Mouse (Mus musculus): ENCODE data around the gene Tnik.

Tnik gene

DNA sequence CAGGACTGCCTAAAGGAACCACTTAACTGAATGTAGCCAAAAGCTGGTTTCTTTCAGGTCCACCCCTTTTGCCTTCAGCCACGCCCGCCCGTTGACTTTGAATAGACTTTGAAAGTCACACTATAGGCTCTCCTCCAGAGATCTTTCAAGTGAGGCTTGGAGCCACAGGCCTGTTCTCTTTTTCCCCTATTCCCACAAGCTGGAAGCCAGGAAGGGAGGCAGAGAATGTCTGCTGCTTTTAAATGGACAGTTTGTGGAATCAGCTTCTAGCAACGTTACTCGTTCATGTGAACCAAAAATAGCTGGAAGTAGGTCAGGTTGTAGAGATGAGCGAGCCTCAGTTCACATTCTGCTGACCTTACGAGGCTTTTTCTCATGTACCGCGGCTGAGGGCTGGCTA is 138.3 kb downstream of the Tnik start:
- CTCF ChIA-PET, result no interaction called here

- CTCF ChIA-PET, result interaction anchor here (0.8 kb wide), 1 partner anchor 1250 kb away, joined by 3 read pairs; no protein-coding TSS in a partner anchor
These were observed 139.2 kb downstream of the Tnik start for GRCm38 (mm10) chr3:28402221-28402620.

DNA sequence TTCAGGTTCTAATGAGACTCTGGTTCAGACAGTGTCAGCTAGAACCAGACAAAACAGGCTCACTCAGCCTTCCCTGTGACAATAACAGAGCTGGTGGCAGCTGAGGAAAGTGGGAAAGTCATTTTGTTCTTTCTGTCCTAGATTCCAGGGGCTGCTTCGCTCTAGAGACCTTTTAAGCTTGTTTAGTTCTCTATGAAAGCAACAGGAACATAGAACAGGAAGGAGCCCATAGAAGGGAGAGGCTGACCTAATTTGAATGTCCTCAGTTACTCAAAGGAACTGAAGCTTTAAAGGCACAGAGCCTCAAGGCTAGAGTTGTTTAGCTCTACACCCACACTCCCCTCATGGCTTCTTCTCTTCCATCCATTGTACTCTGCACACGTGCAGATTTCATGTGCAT is 142.4 kb downstream of the Tnik start:
- CTCF ChIA-PET, result no interaction called here

GRCm38 (mm10) chr3:28408859-28409459 is 145.9 kb downstream of the Tnik start:
- CTCF ChIA-PET, result no interaction called here

DNA sequence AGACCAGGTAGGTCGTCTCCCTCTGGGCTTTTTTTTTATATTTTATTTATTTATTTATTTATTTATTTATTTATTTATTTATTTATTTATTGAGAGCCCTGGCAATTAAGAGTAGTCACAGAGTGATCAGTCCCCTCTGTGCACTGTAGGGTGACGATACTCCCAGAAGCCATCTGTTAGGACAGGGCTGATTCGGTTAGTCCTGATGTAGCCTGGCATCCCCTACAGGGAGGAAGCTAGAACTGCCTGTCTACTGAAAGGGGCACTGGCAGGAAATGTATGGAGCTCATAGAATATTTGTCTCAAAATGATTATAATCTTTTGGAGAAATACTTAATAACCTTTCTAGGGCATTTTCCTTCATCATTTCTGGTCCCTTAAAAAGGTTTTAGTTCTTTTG is 147.3 kb downstream of the Tnik start:
- CTCF ChIA-PET, result no interaction called here

DNA sequence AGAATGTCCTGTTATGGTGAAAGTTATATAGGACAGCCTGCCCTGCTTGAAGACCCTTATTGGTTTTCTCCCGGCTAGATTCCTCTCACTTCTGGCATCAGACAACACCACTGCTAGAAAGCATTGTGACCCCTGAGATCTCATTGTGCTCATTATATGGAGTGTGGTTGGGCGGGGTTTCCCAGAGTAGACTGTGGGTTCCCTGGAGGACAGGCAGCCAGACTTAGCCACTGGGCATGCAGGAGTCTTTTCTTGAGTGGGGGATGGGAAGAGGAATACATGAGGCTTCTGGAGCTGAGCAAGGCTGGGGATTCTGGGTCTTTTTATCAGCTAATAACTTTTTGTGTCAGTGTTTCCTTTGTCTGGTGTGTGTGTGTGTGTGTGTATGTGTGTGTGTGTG is 153.0 kb downstream of the Tnik start:
- CTCF ChIA-PET, result no interaction called here

DNA sequence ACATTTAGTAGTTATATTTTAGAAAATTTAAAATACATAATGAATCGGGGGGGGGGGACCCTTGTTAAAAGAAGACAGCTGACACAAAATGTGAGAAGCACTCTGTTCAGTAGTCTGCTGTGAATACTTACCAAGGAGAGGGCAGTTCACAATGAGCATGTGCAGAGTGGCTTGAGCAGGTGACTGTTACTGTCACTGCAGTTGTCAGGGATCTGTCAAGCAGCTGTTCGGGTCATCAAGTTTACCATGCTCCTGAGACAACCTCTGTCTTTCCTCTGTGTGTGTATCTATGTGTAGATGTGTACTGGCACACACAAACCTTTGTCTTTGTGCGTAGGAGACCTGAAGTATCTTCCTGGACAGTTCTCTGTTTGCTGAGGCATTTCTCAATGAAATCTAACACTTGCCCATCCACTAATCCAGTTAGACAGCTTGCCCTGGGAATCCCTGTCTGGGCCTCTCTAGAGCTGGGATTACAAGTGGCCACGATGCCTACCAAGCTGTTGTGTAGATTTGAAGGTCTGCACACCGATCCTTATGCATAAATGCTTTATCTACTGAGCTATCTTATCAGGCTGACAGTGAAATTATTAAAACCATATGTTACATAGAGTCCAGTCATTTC is 154.2 kb downstream of the Tnik start:
- CTCF ChIA-PET, result no interaction called here

DNA sequence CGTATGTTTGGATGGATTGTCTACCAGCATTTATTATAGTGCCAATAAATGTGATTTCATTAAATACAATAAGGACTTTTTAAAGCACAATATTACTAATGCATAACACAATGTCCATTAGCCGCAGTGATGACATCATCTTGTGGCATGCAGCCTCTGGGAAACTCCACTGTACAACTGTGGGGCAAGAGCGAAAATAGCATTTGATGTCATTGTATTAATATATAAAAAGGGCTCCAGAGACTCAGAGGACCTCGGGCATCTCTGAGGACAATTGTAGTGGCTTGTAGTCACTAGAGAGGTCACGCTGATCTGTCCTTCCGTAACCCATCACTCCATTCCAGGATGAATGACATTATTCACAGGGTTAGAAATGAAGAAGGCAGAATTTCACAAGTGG is 157.2 kb downstream of the Tnik start:
- CTCF ChIA-PET, result no interaction called here

DNA sequence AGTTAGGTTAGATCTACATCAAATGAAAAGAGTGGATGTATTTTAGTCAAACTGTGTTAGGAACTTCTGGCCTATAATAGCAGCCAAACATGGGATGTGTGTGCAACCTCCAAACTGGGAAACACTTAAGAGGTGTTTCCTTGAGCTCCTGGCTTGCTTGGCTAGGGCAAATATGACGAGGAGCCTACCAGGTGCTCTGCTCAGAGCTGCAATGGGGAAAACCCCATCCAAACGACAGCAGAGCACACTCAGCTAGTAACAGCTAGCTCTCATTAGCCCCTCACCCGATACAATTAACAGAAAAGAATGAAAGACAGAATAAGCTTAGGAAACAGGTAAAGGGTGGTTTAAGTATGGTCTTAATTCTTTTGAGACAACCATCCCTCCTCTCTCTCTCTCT is 157.7 kb downstream of the Tnik start:
- CTCF ChIA-PET, result no interaction called here

DNA sequence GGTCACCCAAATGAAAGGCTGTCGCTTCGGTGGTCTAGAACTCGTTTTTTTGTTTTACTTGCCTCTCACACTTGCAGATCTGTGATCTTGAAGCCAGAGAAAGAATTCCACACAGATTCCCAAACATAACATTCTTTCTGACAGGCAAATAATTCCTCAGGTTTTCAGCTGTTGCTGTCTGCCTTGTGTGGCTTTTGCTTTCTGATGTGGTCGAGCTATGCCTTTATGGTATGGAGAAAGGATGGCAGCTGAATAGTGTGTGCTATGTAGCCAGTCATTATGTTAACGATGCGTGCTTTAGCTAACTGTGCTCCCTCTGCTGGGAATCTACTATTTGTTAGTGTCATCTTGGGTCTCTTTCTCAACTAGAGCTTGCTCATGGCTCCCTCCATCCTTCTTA is 158.8 kb downstream of the Tnik start:
- CTCF ChIA-PET, result no interaction called here

- CTCF ChIA-PET, result no interaction called here
These were observed 159.2 kb downstream of the Tnik start for GRCm38 (mm10) chr3:28422221-28422620.

GRCm38 (mm10) chr3:28425911-28426310 is 162.9 kb downstream of the Tnik start:
- CTCF ChIA-PET, result no interaction called here

GRCm38 (mm10) chr3:28431459-28431858 is 168.4 kb downstream of the Tnik start:
- CTCF ChIA-PET, result no interaction called here

- CTCF ChIA-PET, result no interaction called here
These were observed 169.3 kb downstream of the Tnik start for GRCm38 (mm10) chr3:28432321-28432720.

DNA sequence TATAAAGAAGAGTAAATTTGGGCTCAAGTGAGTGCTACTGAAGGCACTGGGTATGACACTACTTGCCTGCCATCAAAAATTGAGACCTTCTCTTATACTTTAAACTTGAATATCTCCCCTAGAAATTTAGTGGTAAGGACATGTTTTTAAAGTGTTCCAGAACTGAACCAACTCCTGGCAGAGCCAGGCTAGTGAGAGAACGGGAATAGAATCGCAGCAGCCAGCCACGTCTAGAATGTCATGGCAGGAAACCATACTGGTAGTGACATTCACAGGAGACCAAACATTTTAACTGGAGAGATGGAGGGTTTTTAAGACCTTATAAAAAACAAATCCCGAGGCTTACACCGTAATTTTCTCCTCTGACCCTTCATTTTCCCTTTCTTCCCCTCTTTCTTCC is 172.5 kb downstream of the Tnik start:
- CTCF ChIA-PET, result no interaction called here

DNA sequence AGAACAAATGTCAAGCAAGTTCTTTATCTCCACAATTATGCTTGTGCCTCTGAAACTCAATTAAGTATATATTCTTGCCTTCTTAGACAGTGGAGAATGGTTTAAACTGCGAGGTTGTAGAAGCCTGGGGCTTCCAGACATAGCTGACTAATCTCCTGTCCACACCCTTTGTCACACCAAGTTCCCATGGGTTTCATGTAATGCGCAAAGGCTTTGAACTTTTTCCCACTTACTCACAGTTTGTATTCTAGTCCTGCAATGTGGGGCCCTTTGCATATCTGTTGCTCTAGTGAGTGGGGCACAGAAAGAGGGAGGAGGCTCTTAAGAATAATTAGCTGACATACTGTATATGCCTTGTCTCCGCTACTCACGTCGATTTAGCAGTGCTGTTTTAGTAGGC is 174.4 kb downstream of the Tnik start:
- CTCF ChIA-PET, result no interaction called here

- CTCF ChIA-PET, result no interaction called here
These were observed 178.5 kb downstream of the Tnik start for GRCm38 (mm10) chr3:28441545-28441944.

GRCm38 (mm10) chr3:28442116-28442515 is 179.1 kb downstream of the Tnik start:
- CTCF ChIA-PET, result no interaction called here

DNA sequence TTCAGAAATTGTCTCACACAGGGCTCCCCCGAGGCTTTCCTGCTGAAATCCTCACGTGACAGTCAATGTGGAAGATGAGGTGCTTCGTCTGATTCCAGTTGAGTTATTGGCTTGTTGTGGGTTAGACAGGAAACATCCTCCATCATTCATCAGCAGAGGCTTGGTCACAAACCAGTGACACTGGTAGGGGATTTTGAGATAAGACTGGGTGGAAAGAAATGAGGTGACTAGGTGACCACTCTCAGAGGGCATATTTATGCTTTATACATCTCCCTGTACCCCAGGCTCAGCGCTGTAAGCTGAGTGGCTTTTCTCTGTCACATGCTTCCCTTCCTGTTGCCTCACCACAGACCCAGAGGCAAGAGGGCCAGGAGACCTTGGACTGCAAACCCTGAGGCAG is 184.9 kb downstream of the Tnik start:
- CTCF ChIA-PET, result no interaction called here

DNA sequence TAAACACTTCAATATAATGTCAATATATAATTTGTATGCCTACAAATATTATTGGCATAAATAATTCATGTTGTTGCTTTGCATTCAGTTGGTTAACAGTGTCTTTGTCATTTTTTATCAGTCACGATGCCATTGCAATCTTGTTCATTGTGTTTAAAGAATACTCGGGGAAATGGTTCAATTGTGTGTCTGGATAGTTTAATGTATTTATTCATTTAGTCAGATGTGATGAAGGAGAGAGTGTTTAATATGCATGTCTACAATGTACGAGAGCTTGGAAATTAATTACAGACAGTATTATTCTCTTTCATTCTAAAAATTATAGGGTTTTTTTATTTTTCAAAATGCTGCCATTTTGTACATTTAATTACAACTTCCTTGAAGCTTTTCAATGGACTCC is 190.4 kb downstream of the Tnik start:
- CTCF ChIA-PET, result no interaction called here

DNA sequence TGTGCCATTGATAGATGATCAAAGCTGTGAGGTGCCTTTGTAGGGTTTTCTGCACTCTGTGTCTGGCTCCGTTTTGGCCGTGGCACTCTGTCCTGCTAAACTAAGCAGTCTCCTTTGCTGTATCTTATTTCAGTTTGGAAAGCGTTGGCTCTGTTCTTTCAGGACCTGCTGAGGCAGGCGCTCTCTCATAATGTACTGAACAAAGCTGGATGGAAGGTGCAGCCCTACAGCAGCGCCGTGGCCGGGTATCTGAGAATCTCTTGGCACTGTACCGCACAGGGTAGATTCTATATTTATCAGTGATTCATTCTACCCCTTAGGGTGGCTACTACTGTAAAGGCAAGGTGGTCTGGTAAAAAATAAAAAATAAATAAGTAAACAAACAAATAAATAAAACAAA is 193.8 kb downstream of the Tnik start:
- CTCF ChIA-PET, result no interaction called here

GRCm38 (mm10) chr3:28457517-28457916 is 194.5 kb downstream of the Tnik start:
- CTCF ChIA-PET, result no interaction called here

DNA sequence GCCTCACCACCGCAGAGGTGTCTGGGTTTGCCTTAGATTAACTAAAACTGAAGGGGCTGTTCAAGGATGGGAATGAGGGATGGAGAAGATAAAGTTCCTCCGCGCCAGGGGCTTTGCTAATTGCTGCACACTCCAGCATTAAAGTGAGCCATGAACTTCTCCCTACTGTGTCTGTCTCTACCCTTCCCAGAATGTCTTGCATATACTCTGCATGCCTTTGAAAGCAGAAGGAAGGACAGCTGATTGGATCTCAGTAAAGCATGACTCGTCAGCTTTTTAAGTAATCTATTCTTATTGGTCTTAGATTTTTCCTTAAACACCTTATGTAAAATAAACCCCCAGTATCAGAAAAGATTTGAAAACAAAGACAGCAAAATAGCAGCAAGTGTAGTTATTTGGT is 203.7 kb downstream of the Tnik start:
- CTCF ChIA-PET, result no interaction called here

- CTCF ChIA-PET, result no interaction called here
These were observed 204.2 kb downstream of the Tnik start for GRCm38 (mm10) chr3:28467148-28467754.
